Mouse (Mus musculus) ovary, postnatal 14 days (tissue): ENCODE data around the gene Usp36.
"Not testable (repeated sequence)": the region's sequence is repeated elsewhere in the genome, so short reads cannot be mapped to it uniquely, and the experiment has no call there.

Source experiments
- DNase-seq: peaks from one replicate; pipeline ENCODE4 v3.0.0; 2022; ENCODE audit warnings: low spot score

The Usp36 gene

DNA sequence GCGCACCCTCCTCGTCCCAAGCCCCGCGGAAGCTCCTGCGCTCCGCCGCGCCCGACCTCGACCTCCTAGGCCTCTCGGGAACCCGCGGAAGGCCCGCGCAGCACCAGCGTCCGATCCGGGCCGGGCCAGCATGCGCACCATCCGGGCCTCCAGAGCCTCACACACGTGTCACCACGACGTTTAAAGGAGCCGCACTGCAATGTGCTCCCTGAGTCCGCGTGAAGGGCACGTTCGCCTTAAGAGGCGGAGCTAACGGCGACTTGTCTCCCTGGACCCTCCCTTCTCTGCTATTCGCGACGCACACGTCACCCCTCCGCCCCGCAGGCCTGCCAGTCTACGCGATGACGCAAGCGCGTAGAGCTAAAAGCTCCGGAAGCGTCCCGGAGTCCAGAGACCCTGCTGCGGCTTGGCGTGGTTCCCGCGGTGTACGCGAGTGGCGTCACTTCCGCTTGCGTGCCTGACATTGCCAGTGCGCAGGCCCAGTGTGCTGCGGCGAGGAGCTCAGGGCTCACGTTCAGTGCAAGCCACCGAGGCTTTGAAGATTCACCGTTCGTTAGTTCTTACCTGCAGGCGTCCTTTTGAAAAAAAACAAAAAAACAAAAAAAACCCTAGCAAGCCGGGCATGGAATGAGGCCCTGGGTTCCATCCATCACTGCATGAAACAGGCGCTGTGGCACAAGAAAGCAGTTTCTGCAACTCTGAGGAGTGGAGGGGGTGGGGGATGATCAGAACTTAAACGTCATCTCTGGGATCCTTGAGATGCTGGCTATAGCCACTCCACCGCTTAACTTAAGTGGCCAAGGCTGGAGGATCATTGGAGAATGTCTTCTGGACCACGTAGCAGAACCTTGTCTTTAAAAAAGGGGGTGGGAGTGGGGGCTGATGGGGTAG is at the start of gene Usp36:
Gene Usp36 (minus strand): TSS at position 246 of the 891 bp plus-strand sequence.
- DNase-seq = peak; percentile 99

DNA sequence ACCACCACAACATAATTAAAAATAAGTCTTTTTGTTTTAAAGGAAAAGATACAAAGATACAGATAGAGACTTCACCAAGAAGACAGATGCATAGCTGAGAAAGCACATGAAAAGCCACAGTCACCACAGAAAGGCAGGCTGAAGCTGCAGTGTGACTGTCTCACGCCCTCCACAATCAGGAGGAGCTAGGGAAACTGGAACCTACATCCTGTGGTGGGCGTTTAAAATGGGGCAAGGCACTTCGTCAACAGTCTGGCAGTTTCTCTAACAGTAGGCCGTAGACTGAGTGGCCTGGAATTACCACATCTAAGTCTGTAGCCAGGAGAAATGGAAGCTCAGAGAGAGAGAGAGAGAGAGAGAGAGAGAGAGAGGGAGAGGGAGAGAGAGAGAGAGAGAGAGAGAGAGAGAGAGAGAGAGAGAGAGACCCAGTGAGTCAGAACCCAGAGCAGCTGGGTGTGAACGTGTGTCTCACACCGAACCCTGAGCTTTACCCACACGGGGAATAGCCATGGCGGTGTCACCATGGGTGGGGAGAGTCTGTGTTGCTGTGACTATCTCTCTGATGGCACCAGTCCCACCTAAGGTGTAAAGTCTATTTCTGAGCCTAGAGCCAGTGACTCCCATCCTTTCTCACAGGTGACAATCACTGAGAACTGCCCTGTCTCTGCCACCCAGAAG is 47.6 kb upstream of the Usp36 start:
- no peak for DNase-seq

GRCm38 (mm10) chr11:118333431-118333830 is 43.4 kb upstream of the Usp36 start:
- DNase-seq = no peak

GRCm38 (mm10) chr11:118332376-118332775 is 42.3 kb upstream of the Usp36 start:
- no peak for DNase-seq

DNA sequence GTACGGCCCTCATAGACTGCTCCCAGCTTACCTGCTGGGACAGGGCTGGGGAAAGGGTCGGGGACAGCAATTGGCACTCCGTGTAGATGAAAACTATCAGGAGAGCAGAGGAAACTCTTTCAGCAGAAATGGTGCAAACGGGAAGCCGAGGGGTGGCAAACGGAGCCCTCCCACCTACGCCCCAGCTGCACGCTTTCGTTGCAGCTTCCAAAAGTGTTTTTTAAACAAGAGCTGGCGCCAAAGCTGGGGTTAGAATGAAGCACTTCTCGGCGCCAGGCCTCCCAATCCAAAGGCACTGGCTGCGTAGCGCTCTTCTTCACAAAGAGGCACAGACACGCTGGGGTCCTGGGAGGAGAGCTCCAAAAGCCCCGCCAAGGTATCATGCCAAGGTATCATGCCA is 40.7 kb upstream of the Usp36 start:
- no peak for DNase-seq

GRCm38 (mm10) chr11:118330361-118330760 is 40.3 kb upstream of the Usp36 start:
- no peak for DNase-seq

GRCm38 (mm10) chr11:118328947-118329346 is 38.9 kb upstream of the Usp36 start:
- DNase-seq = no peak

DNA sequence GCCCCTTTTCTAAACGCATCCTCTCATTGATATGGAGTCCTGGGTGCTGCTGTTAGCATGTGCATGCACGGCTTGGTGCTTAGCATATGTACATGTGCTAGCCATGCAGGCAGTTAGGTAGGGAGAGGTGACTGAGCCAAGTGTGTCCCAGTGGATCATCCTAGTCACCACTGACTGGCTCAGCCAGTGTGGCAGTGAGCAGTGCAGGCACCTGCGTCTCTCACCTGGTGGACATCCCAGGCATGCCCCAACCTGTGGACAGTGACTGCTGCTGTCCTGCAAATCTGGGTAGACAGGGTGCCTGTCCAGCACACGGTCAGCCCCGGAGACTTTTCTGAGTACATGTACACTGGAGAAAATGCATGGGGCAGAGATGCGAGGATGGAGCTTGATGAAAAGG is 38.5 kb upstream of the Usp36 start:
- DNase-seq = no peak

DNA sequence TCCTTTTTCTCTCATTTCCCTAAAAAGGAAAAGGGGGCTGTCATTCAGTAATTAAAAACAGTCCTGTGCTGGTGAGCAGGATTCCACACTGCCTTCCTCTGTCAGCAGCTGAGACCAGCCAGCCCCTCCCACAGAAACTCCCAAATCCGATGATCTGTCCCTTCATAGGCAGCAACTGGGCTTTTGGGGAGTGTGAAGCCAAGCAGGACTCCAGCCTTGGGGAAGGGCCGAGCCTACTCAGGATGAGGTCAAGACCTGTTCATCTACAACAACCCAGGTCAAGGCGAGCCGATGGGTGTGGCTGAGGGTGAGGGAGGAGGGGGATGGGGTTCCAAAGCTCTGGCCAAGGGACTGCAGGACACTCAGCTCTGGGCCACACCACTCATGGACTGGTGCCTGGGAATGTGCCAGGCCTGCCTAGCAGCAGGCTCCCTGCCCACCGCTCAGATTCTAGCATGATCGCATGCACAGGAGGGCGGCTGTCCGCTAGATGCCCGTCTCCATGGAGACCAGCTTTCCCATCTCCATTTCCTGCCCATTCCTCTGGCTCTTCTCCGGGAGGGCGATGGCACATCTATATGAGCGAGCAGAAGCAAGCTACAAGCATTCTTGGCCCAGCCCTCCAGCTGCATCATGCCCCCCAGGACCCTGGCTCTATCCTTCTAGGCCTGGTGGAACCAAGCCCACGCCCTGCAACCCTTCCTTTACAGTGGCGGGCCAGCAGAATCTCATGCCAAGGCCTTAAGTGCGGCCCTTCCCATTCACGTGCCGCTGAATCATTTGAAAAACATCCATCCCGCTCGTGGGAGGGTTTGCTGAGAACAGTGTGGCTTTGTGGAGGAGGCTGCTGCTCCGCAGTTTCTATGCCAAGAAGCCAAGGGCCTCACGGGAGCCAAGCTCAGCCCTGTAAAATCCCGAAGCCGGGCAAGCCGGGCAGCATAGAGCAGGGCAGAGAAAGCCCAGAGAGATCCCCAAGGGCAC is 37.2 kb upstream of the Usp36 start:
- peak; percentile 63 for DNase-seq

- DNase-seq = no peak
Observed at GRCm38 (mm10) chr11:118326491-118326890, 36.4 kb upstream of the Usp36 start.

- DNase-seq = no peak
Observed at GRCm38 (mm10) chr11:118324541-118324940, 34.5 kb upstream of the Usp36 start.

- no peak for DNase-seq
Observed at GRCm38 (mm10) chr11:118323974-118324373, 33.9 kb upstream of the Usp36 start.

- DNase-seq = no peak
Observed at GRCm38 (mm10) chr11:118322647-118323046, 32.6 kb upstream of the Usp36 start.

- DNase-seq = no peak
Observed at GRCm38 (mm10) chr11:118321971-118322370, 31.9 kb upstream of the Usp36 start.

DNA sequence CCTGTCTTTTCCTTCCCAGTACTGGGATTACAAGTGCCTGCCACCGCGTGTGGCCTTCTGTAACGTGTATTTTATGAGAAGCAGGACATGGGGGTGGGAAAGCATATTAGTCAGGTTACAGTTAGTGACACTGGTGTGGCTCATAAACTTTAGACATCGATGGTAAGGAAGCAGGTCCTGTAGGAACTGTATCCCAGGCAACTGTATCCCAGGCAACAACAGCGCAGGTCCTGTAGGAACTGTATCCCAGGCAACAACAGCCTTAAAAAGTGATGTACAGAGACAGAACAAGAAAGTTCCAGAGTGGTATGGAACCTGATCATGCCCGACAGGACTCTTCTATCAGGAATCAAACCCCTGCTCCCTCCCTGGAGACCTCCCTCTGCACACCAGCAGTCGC is 31.5 kb upstream of the Usp36 start:
- DNase-seq = no peak

- peak; percentile 38 for DNase-seq
Observed at GRCm38 (mm10) chr11:118318678-118319077, 28.6 kb upstream of the Usp36 start.

GRCm38 (mm10) chr11:118317129-118317528 is 27.1 kb upstream of the Usp36 start:
- peak; percentile 61 for DNase-seq

- DNase-seq = no peak
Observed at GRCm38 (mm10) chr11:118316231-118316806, 26.3 kb upstream of the Usp36 start.

- no peak for DNase-seq
Observed at GRCm38 (mm10) chr11:118312132-118312723, 22.2 kb upstream of the Usp36 start.

GRCm38 (mm10) chr11:118307962-118308361 is 17.9 kb upstream of the Usp36 start:
- not testable (repeated sequence) for DNase-seq

DNA sequence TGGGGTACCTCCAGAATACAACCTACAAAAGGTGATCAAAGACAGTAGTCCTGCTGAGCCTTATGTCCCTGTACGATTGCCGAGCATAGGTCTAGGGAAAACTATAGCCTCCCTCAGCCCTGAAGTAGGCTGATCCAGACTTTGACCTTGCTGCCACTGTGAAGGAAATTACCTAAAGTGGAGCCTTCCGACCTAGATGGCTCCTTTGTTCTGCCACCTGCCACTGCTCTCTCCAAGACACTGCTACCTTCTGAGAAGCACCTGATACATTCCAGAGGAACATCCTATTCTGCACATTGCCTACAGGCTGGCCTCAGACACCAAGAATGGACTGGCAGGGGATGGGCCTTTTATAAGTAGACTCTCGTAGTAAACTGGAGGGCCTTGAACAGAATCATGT is 13.9 kb upstream of the Usp36 start:
- DNase-seq = not testable (repeated sequence)
